Mouse (Mus musculus) Patski (cell line): Measurements from ENCODE around the gene Xrra1. TPM values are rescaled to one million over a fixed set of nuclear protein-coding genes. Genes with fewer than 3 reads are reported as not detected.

Experiments
- ATAC-seq: fragments of 100-300 bp; one replicate; pipeline ENCODE4 v1.8.0; 2021
- CTCF ChIA-PET: fragments of 350-600 bp; sonication (Branson Sonifier 250); formaldehyde crosslinking; loops from one replicate; lab custom pipeline; 2022; ENCODE audit warnings: inconsistent platforms; lab: Charles Lee
- POLR2A ChIA-PET: fragments of 350-600 bp; sonication (Branson Sonifier 250); formaldehyde crosslinking; loops from one replicate; lab custom pipeline; 2022; ENCODE audit warnings: antibody characterized with exemption, inconsistent platforms; lab: Charles Lee
- DNase-seq: peaks from one replicate; pipeline ENCODE4 v3.0.0-alpha.2; 2011; ENCODE audit warnings: low read depth, low spot score
- H3K27me3 ChIP-seq: fragments of 371-371 bp; one replicate; pipeline ENCODE4 v1.5.1; 2021
- CTCF ChIP-seq: fragments of 100-300 bp; IDR thresholded peaks from one replicate; pipeline ENCODE4 v1.5.1; 2021
- in situ Hi-C: fragments of 300-500 bp; cut with MboI; formaldehyde crosslinking; loops from 3 replicates; pipeline ENCODE4 v1.11.1; 2018; ENCODE audit warnings: low pct_unique_long_range_greater_than_20kb, mixed read lengths
- polyA plus RNA-seq: library from polyadenylated mRNA; unstranded; gene quantifications from one replicate; pipeline ENCODE4 v1.2.3, GENCODE M21; 2021

The Xrra1 gene
- polyA plus RNA-seq, 1 experiment from 2014 or later: 0.60 TPM

- in situ Hi-C loops: no loop called here
- no peaks in the 10 kb centered on the region for H3K27me3 ChIP-seq
- no peak for DNase-seq
- TF ChIP-seq CTCF: no peak
- CTCF ChIA-PET: no interaction called here
- POLR2A ChIA-PET: no interaction called here
- ATAC-seq: no peak
Measured at GRCm38 (mm10) chr7:99965020-99965841, 106.3 kb downstream of the Xrra1 start.

GRCm38 (mm10) chr7:99966011-99966721 is 107.2 kb downstream of the Xrra1 start:
- in situ Hi-C loops: no loop called here
- CTCF ChIA-PET: no interaction called here
- POLR2A ChIA-PET: interaction anchor here (0.5 kb wide), 1 partner anchor 35 kb away, joined by 3 read pairs; no protein-coding TSS in a partner anchor
- DNase-seq (no peak), ATAC-seq (no peak)
- H3K27me3 ChIP-seq: no peaks in the 10 kb centered on the region
- no peak for TF ChIP-seq CTCF

Other genes with a start within 250 kb of the Xrra1 start
- 0.03 TPM for gene Tpbgl, start 232.0 kb upstream of the Xrra1 start, polyA plus RNA-seq
- gene Slco2b1, start 147.8 kb upstream of the Xrra1 start, polyA plus RNA-seq: not detected
- gene Olfr520, start 128.8 kb upstream of the Xrra1 start, polyA plus RNA-seq: not detected
- gene Olfr521, start 95.6 kb upstream of the Xrra1 start, polyA plus RNA-seq: not detected
- 3.5 TPM for gene Neu3, start 30.7 kb upstream of the Xrra1 start, polyA plus RNA-seq
- gene Spcs2, start 4.3 kb downstream of the Xrra1 start, polyA plus RNA-seq: 206 TPM
- 9.3 TPM for gene Rnf169, start 121.3 kb downstream of the Xrra1 start, polyA plus RNA-seq
- 0.23 TPM for gene Chrdl2, start 147.1 kb downstream of the Xrra1 start, polyA plus RNA-seq